Mouse (Mus musculus) heart, postnatal 14 days (tissue): Measurements from ENCODE around the gene Tubd1. TPM values are rescaled to one million over a fixed set of nuclear protein-coding genes. Genes with fewer than 3 reads are reported as not detected.

Experiments
- DNase-seq, 2 experiments: peaks; one replicate each; pipeline ENCODE4 v3.0.0; 2021 to 2022
- intact Hi-C: fragments of 180-260 bp; cut with DNase I; formaldehyde crosslinking; loops from one replicate; pipeline ENCODE4 v1.15.1; 2025
- total RNA-seq, 2 experiments: library from RNA; stranded (reverse); gene quantifications; 2 replicates each; pipeline ENCODE4 v1.2.3; 2021

Gene Tubd1
- total RNA-seq, 2 experiments from 2014 or later: 5.9 to 7.1 TPM

- no peak for DNase-seq
- intact Hi-C loops: no loop called here
Observed at GRCm38 (mm10) chr11:86595366-86595765, 50.6 kb downstream of the Tubd1 start.

- DNase-seq: peak in 1 of 2 experiments; percentile 37
- intact Hi-C loops: no loop called here
Observed at GRCm38 (mm10) chr11:86596187-86596960, 51.6 kb downstream of the Tubd1 start.

- intact Hi-C loops: no loop called here
- no peak for DNase-seq
Observed at GRCm38 (mm10) chr11:86596976-86597375, 52.2 kb downstream of the Tubd1 start.

GRCm38 (mm10) chr11:86598154-86598553 lies 53.4 kb downstream of the Tubd1 start:
- intact Hi-C loops: no loop called here

GRCm38 (mm10) chr11:86598572-86598971 lies 53.8 kb downstream of the Tubd1 start:
- intact Hi-C loops: no loop called here
- DNase-seq: no peak

More at GRCm38 (mm10) chr11:86598154-86598553, 53.4 kb downstream of the Tubd1 start:
- DNase-seq: no peak

- DNase-seq: no peak
- intact Hi-C loops: no loop called here
Observed at GRCm38 (mm10) chr11:86599378-86600208, 54.8 kb downstream of the Tubd1 start.

- intact Hi-C loops: no loop called here
- DNase-seq: no peak
Observed at GRCm38 (mm10) chr11:86600209-86600557, 55.4 kb downstream of the Tubd1 start.

GRCm38 (mm10) chr11:86602116-86602515 lies 57.3 kb downstream of the Tubd1 start:
- intact Hi-C loops: no loop called here
- no peak for DNase-seq

GRCm38 (mm10) chr11:86603719-86604118 lies 58.9 kb downstream of the Tubd1 start:
- intact Hi-C loops: no loop called here
- no peak for DNase-seq

- intact Hi-C loops: no loop called here
- no peak for DNase-seq
Observed at GRCm38 (mm10) chr11:86604289-86604688, 59.5 kb downstream of the Tubd1 start.

GRCm38 (mm10) chr11:86604732-86605520 lies 60.1 kb downstream of the Tubd1 start:
- no peak for DNase-seq
- intact Hi-C loops: no loop called here

- no peak for DNase-seq
- intact Hi-C loops: no loop called here
Observed at GRCm38 (mm10) chr11:86606621-86607339, 62.0 kb downstream of the Tubd1 start.

- no peak for DNase-seq
- intact Hi-C loops: no loop called here
Observed at GRCm38 (mm10) chr11:86607808-86608350, 63.1 kb downstream of the Tubd1 start.

GRCm38 (mm10) chr11:86610239-86610638 lies 65.4 kb downstream of the Tubd1 start:
- DNase-seq: no peak
- intact Hi-C loops: no loop called here

GRCm38 (mm10) chr11:86611991-86612390 lies 67.2 kb downstream of the Tubd1 start:
- intact Hi-C loops: no loop called here
- DNase-seq: no peak

- DNase-seq: peak; percentile 8 to 11
- intact Hi-C loops: no loop called here
Observed at GRCm38 (mm10) chr11:86614056-86614530, 69.3 kb downstream of the Tubd1 start.

- DNase-seq: no peak
- intact Hi-C loops: loop anchor here (5.0 kb wide), 1 partner anchor 38 kb away; no protein-coding TSS in a partner anchor
Observed at GRCm38 (mm10) chr11:86614607-86615006, 69.8 kb downstream of the Tubd1 start.
